Mouse (Mus musculus) brain, embryonic 14.5 days (tissue): Measurements from ENCODE around the gene Tnfrsf8.

Experiments
- CTCF ChIP-seq: fragments of 200-500 bp; IDR thresholded peaks from 2 replicates; pipeline ENCODE4 v1.5.1; 2012; ENCODE audit warnings: inconsistent platforms, mild to moderate bottlenecking, moderate library complexity, borderline replicate concordance; ENCODE audit not compliant: insufficient read depth, insufficient read length; ENCODE audit errors: extremely low read depth
- POLR2A ChIP-seq: fragments of 200-500 bp; IDR thresholded peaks from 2 replicates; pipeline ENCODE4 v1.6.1; 2012; ENCODE audit warnings: mild to moderate bottlenecking, inconsistent platforms, borderline replicate concordance; ENCODE audit not compliant: poor library complexity, insufficient read depth, insufficient read length, severe bottlenecking; ENCODE audit errors: extremely low read depth

DNA sequence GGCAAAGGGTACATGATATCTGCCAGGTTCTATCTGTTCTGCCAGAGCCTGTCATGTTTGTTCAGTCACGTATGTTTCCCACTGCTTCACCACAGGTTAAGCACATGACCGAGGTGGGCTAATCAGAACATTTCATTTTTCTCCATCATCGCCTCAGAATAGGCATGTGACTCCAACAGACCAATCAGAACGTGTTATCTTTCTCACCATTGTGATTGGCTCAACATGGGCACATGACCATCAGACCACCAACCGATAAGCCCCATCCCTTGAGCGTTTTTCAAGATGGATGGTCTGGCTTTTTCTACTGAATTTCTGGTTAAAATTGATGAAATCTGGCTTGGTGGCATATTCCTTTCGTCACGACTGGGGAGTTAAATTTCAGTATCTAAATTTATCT lies 15.6 kb downstream of the Tnfrsf8 start:
- TF ChIP-seq CTCF (no peak), POLR2A (no peak)
